Mouse (Mus musculus) right cerebral cortex, postnatal 25 days (tissue): ENCODE measurements around the gene Golga2.
"Not testable (repeated sequence)": the region's sequence is repeated elsewhere in the genome, so short reads cannot be mapped to it uniquely, and the experiment has no call there.

Experiments used
- DNase-seq: peaks from one replicate; pipeline ENCODE4 v3.0.0; 2022

Gene Golga2

GRCm38 (mm10) chr2:32289578-32289977 lies 2.4 kb downstream of the Golga2 start:
- DNase-seq, result no peak

- DNase-seq, result no peak
These were observed 7.2 kb downstream of the Golga2 start for GRCm38 (mm10) chr2:32294348-32294747.

- no peak for DNase-seq
These were observed 8.1 kb downstream of the Golga2 start for GRCm38 (mm10) chr2:32295285-32295684.

GRCm38 (mm10) chr2:32295842-32296241 lies 8.7 kb downstream of the Golga2 start:
- DNase-seq, result not testable (repeated sequence)

- no peak for DNase-seq
These were observed 12.3 kb downstream of the Golga2 start for GRCm38 (mm10) chr2:32299469-32299868.

- no peak for DNase-seq
These were observed 15.8 kb downstream of the Golga2 start for GRCm38 (mm10) chr2:32302952-32303351.

GRCm38 (mm10) chr2:32304145-32304832 lies 17.1 kb downstream of the Golga2 start:
- DNase-seq, result peak; percentile 59

GRCm38 (mm10) chr2:32305668-32306067 lies 18.5 kb downstream of the Golga2 start:
- DNase-seq, result no peak

GRCm38 (mm10) chr2:32306176-32306575 lies 19.0 kb downstream of the Golga2 start:
- no peak for DNase-seq

GRCm38 (mm10) chr2:32307247-32307798 lies 20.1 kb downstream of the Golga2 start:
- no peak for DNase-seq

GRCm38 (mm10) chr2:32307941-32308760 lies 21.0 kb downstream of the Golga2 start:
- DNase-seq, result no peak

- no peak for DNase-seq
These were observed 21.8 kb downstream of the Golga2 start for GRCm38 (mm10) chr2:32308870-32309568.

GRCm38 (mm10) chr2:32310096-32310845 lies 23.1 kb downstream of the Golga2 start:
- no peak for DNase-seq

GRCm38 (mm10) chr2:32311443-32312317 lies 24.5 kb downstream of the Golga2 start:
- DNase-seq, result no peak

GRCm38 (mm10) chr2:32312318-32312964 lies 25.3 kb downstream of the Golga2 start:
- DNase-seq, result peak; percentile 62

GRCm38 (mm10) chr2:32314831-32315230 lies 27.6 kb downstream of the Golga2 start:
- no peak for DNase-seq

GRCm38 (mm10) chr2:32315751-32316150 lies 28.6 kb downstream of the Golga2 start:
- no peak for DNase-seq

GRCm38 (mm10) chr2:32316887-32317656 lies 29.9 kb downstream of the Golga2 start:
- DNase-seq, result no peak

- DNase-seq, result no peak
These were observed 30.7 kb downstream of the Golga2 start for GRCm38 (mm10) chr2:32317791-32318417.
